Mouse (Mus musculus): ENCODE results near the gene Rad51ap1. TPM values are rescaled to one million over a fixed set of nuclear protein-coding genes. Genes with fewer than 3 reads are reported as not detected.

The Rad51ap1 gene
- total RNA-seq, 1 experiment from 2014 or later = 3.7 TPM

Other genes with a start within 250 kb of the Rad51ap1 start
- 1.5 and 1.6 TPM in 2 replicates for gene Kcna6, start 198.9 kb downstream of the Rad51ap1 start, total RNA-seq (2021)
- 182 and 198 TPM in 2 replicates for gene Ndufa9, start 90.5 kb downstream of the Rad51ap1 start, total RNA-seq (2021)
- gene Akap3, start 86.5 kb downstream of the Rad51ap1 start, total RNA-seq (2021) = not detected in 2 replicates
- gene Dyrk4, start 17.7 kb downstream of the Rad51ap1 start, total RNA-seq (2021) = not detected in 2 replicates
- gene D6Wsu163e, start 375 bp upstream of the Rad51ap1 start, total RNA-seq (2021) = 24.7 and 25.1 TPM in 2 replicates
- gene Fgf6, start 76.0 kb upstream of the Rad51ap1 start, total RNA-seq (2021) = not detected in 2 replicates
- not detected in 2 replicates for gene Fgf23, start 133.3 kb upstream of the Rad51ap1 start, total RNA-seq (2021)
- 16.1 and 22.9 TPM in 2 replicates for gene Tigar, start 170.0 kb upstream of the Rad51ap1 start, total RNA-seq (2021)
- 233 and 374 TPM in 2 replicates for gene Ccnd2, start 212.6 kb upstream of the Rad51ap1 start, total RNA-seq (2021)